Mouse (Mus musculus) G1E (cell line): ENCODE data around the gene Gm44596. TPM values are rescaled to one million over a fixed set of nuclear protein-coding genes. Genes with fewer than 3 reads are reported as not detected.

Source experiments
- ATAC-seq: 2 replicates; pipeline ENCODE4 v1.8.0; 2016; ENCODE audit warnings: mild to moderate bottlenecking; ENCODE audit not compliant: insufficient number of reproducible peaks, poor library complexity, low FRiP score, severe bottlenecking; ENCODE audit errors: extremely low read depth
- DNase-seq: peaks from one replicate; pipeline ENCODE4 v3.0.0; 2012; ENCODE audit warnings: low spot score
- H3K27me3 ChIP-seq: 2 replicates; pipeline ENCODE4 v1.6.1; 2012; ENCODE audit warnings: mild to moderate bottlenecking, low read length, inconsistent platforms; ENCODE audit not compliant: insufficient read depth
- H3K36me3 ChIP-seq: replicated peaks from 2 replicates; pipeline ENCODE3; 2012; ENCODE audit warnings: mild to moderate bottlenecking, inconsistent platforms
- H3K4me1 ChIP-seq: 2 replicates; pipeline ENCODE4 v1.6.1; 2012; ENCODE audit warnings: low read depth, low read length, inconsistent platforms, mixed read lengths; ENCODE audit not compliant: insufficient read depth
- H3K4me3 ChIP-seq: 2 replicates; pipeline ENCODE4 v1.5.1; 2012; ENCODE audit warnings: low read depth, mild to moderate bottlenecking, inconsistent platforms, low read length, moderate library complexity, mixed read lengths
- H3K9me3 ChIP-seq: replicated peaks from 2 replicates; pipeline ENCODE4 v1.6.1; 2012; ENCODE audit warnings: inconsistent platforms
- CTCF ChIP-seq: IDR thresholded peaks from 2 replicates; pipeline ENCODE4 v1.5.1; 2012; ENCODE audit warnings: low read depth, low read length, inconsistent platforms, mixed read lengths
- GATA1 ChIP-seq: IDR thresholded peaks from 2 replicates; pipeline ENCODE4 v1.6.1; 2012; ENCODE audit warnings: borderline replicate concordance, low read length, inconsistent platforms, mixed read lengths
- GATA2 ChIP-seq: IDR thresholded peaks from 2 replicates; pipeline ENCODE4 v1.6.1; 2012; ENCODE audit warnings: low read depth, low read length, inconsistent platforms, borderline replicate concordance
- POLR2AphosphoS5 ChIP-seq: IDR thresholded peaks from 2 replicates; pipeline ENCODE4 v1.6.1; 2012; ENCODE audit warnings: low read depth, low read length, inconsistent platforms; ENCODE audit not compliant: insufficient replicate concordance
- TAL1 ChIP-seq: conservative IDR thresholded peaks from 2 replicates; pipeline ENCODE4 v1.6.1; 2012; ENCODE audit warnings: low read depth, low read length, inconsistent platforms, mixed read lengths
- polyA plus RNA-seq: library from polyadenylated mRNA; stranded (reverse); fragments of >175 nt; gene quantifications from 2 replicates; pipeline ENCODE4 v1.2.3, GENCODE M21; 2012
- total RNA-seq, 2 experiments: library from RNA; stranded (forward) in 1 of 2; stranded (reverse) in 1 of 2; fragments of 200-1000 nt in 1 of 2; fragments of >200 nt in 1 of 2; fragmentation: Nextera tagmentation in 1 of 2; gene quantifications; 2 replicates each; pipeline ENCODE4 v1.2.3; 2014 to 2017

Gm44596 gene
- total and polyA plus RNA-seq, 3 experiments = not detected

DNA sequence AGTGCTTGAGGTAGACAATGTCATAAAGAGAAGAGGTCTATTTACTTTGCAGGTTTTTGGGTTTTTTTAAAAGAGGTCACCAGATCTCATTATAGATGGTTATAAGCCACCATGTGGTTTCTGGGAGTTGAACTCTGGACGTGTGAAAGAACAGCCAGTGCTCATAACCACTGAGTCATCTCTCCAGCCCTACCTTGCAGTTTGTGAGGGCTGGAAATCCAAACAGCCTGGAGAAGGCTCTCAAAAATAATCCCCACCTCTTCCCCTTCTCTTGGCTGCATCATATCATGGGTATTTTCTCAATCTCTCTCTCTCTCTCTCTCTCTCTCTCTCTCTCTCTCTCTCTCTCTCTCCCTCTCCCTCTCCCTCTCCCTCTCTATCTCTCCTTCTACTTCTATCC lies 15.4 kb downstream of the Gm44596 start:
- DNase-seq = no peak

DNA sequence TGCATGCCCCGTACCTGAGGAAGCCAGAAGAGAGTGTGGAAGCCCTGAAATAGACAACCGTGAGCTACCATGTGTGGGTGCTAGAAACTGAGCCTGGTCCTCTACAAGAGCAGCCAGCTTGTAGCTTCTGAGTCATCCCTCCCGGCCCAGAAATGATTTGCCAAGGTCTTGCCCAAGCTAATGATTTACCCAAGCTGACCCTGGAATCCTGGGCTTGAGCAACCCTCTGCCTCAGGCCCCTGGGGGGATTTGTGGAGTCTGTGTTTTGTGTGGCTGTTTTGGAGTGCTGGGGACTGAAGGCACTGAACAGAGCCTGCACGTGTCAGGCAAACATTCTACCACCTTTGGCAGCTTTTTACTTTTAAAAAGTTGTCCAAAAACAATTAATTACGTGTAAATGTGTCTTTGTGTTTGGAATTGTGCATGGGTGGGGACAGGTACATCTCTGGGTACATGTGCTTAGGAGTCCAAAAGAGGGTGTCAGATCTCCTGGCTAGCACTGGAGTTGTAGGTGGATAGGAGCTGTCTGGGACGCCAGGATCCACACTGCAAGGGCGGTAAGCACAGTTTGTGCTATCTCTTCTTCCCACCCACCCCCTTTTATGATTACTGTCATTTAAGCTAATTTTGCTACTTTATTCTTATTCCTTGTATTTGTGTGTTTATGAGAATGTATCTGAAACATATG lies 22.4 kb downstream of the Gm44596 start:
- Histone ChIP-seq H3K9me3 (no peaks in the 10 kb centered on the region), H3K27me3 (peaks cover 9% of the 10 kb centered on the region), H3K4me3 (no peak overlapping the region), H3K4me1 (no peaks in the 10 kb centered on the region), H3K36me3 (no peaks in the 10 kb centered on the region)
- no peak for ATAC-seq
- DNase-seq = no peak
- no peak for TF ChIP-seq POLR2AphosphoS5
- no peak for TF ChIP-seq GATA1
- no peak for TF ChIP-seq TAL1
- no peak for TF ChIP-seq GATA2
- no peak for TF ChIP-seq CTCF

More for the DNA sequence above, 15.4 kb downstream of the Gm44596 start:
- Histone ChIP-seq H3K36me3 (no peaks in the 10 kb centered on the region), H3K4me1 (no peaks in the 10 kb centered on the region), H3K4me3 (no peak overlapping the region), H3K27me3 (peaks cover 14% of the 10 kb centered on the region), H3K9me3 (no peaks in the 10 kb centered on the region)
- TF ChIP-seq CTCF = no peak
- no peak for ATAC-seq

DNA sequence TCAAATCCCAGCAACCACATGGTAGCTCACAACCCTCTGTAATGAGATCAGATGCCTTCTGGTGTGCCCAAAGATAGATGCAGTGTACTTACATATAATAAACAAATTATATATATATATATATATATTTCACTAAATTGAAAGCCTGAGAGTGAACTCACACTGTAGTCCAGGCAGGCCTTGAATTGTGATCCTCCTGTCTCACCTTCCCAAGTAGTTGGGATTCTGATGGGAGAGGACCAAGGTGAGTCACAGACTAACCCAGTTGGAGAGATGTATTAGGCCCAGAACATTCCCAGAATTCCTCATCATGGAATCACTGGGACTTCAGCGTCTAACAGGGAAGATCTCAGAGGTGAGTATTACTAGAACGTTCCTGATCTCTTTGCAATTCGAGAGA lies 23.7 kb downstream of the Gm44596 start, which contains the start of gene Nrip2:
Gene Nrip2, plus strand, starts transcription at position 301 of the 400 bp plus-strand sequence.
- Histone ChIP-seq H3K4me1 (no peaks in the 10 kb centered on the region), H3K36me3 (no peaks in the 10 kb centered on the region), H3K9me3 (no peaks in the 10 kb centered on the region), H3K27me3 (peaks cover 9% of the 10 kb centered on the region), H3K4me3 (no peak within 1 kb of the TSS)
- DNase-seq (no peak), ATAC-seq (no peak)
- TF ChIP-seq POLR2AphosphoS5 (no peak), GATA1 (no peak), TAL1 (no peak), CTCF (no peak), GATA2 (no peak)

GRCm38 (mm10) chr6:128399421-128400185 lies 24.3 kb downstream of the Gm44596 start:
- Histone ChIP-seq H3K4me1 (no peaks in the 10 kb centered on the region), H3K36me3 (no peaks in the 10 kb centered on the region), H3K27me3 (peaks cover 9% of the 10 kb centered on the region), H3K4me3 (no peak overlapping the region), H3K9me3 (no peaks in the 10 kb centered on the region)
- DNase-seq (no peak), ATAC-seq (no peak)
- TF ChIP-seq CTCF = no peak
- no peak for TF ChIP-seq POLR2AphosphoS5
- no peak for TF ChIP-seq TAL1
- TF ChIP-seq GATA1 = no peak
- no peak for TF ChIP-seq GATA2

GRCm38 (mm10) chr6:128404708-128405107 lies 29.4 kb downstream of the Gm44596 start:
- DNase-seq (no peak), ATAC-seq (no peak)
- peaks cover 39% of the 10 kb centered on the region for H3K36me3 ChIP-seq
- peaks cover 7% of the 10 kb centered on the region for H3K27me3 ChIP-seq
- no peaks in the 10 kb centered on the region for H3K9me3 ChIP-seq
- no peak for TF ChIP-seq CTCF
- TF ChIP-seq GATA1 = no peak
- no peak for TF ChIP-seq POLR2AphosphoS5
- no peak for TF ChIP-seq TAL1
- no peak for TF ChIP-seq GATA2
- no peak overlapping the region for H3K4me3 ChIP-seq
- H3K4me1 ChIP-seq = no peaks in the 10 kb centered on the region

DNA sequence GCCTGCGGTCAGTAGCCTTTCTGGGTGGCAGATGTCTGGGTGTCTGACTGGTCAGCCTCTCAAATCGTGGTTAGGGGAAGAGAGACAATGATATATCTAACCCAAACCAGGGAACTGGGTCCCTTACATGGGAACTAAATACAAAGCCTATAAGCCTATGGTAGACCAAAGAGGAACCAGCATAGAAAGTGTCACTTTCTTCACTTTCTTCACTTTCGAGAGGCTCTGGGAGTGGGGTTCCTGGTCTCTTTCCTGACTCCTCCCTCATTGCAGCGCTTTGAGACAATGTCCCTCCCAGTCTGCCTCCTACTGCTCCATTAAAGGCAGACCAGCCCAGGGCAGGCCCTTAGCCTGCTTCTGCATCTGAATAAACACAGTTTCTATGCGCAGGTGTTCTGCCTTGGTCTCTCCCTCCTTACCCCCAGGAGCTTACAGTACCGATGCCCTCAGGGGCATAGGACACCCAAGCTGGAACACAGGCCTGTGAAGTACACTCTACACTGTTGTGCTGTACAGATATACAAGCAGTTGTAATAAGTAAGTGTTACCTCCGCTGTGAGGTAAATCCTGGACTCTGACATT lies 33.3 kb downstream of the Gm44596 start:
- H3K36me3 ChIP-seq = peaks cover 78% of the 10 kb centered on the region
- no peak for DNase-seq
- TF ChIP-seq POLR2AphosphoS5 (no peak), GATA1 (no peak), CTCF (no peak), TAL1 (no peak), GATA2 (no peak)

More for the DNA sequence above, 33.3 kb downstream of the Gm44596 start:
- Histone ChIP-seq H3K9me3 (no peaks in the 10 kb centered on the region), H3K27me3 (no peaks in the 10 kb centered on the region), H3K4me1 (no peaks in the 10 kb centered on the region), H3K4me3 (no peak overlapping the region)
- no peak for ATAC-seq
